Mouse (Mus musculus) frontal cortex, postnatal 10 days (tissue): ENCODE results near the gene Ttc21a.

Experiments used
- DNase-seq, 2 experiments: peaks; one replicate each; pipeline ENCODE4 v3.0.0; 2022; ENCODE audit warnings: low spot score in 2 of 2, mixed read lengths in 1 of 2

Gene Ttc21a

DNA sequence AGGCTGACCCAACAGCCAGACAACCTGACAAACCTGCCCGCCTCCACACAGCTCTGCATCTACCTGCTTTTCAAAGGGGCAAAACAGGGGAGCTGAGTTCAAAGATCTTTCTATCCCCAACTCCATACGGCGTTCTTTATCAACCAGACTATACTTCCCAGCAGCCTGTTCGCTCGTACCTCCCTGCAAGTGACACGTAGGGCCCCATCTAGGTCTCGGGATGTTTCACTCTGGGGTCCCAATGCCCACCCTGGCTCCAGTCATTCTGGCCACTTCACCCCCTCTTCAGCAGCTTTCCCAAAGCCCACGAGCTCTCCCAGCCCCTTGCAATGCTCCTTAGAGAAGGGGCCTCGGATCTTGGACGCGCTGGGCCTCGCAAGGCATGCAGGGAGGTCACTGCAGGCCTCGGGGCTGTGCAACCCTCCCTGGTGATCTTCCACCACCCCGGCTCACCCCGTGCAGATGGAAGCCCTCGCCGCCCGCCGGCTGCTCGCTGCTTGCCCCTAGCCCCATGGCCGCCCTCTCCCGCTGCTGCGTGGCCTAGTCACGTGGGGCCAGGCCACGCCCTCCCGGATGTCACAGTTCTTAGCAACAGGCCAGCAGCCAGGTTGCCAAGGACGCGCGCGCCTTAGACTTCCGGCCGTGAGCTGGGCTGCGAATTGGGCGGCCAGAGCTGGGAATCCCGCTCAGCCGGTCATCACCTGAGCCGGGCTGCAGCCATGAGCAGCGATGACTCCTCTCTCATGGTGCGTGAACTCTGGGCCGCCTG, at the start of gene Ttc21a, which contains the start of gene Gorasp1:
Gene Ttc21a, plus strand, starts transcription at position 602 of the 769 bp plus-strand sequence.
Gene Gorasp1, minus strand, starts transcription at position 561 of the 769 bp plus-strand sequence.
- peak; percentile 88 to 92 for DNase-seq

DNA sequence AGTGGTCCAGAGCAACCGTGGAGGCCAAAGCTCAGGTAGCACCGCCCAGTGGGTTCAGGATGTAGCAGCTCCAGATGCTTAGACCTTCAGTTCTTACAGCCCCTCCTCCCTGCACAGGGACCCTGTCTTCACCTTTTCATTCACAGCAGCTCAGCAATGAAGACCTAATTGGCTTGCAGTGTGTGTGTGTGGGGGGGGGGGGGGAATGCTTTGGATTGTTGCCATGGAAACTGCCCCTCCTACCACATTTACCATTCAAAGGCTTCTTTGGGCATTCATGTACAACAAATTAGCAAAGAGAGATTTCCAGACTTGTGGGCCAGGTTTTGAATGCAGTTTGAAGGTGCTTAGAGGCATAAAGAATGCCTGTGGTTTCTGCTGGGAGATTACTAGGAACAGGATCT, 48.6 kb upstream of the Ttc21a start:
- DNase-seq, result no peak

DNA sequence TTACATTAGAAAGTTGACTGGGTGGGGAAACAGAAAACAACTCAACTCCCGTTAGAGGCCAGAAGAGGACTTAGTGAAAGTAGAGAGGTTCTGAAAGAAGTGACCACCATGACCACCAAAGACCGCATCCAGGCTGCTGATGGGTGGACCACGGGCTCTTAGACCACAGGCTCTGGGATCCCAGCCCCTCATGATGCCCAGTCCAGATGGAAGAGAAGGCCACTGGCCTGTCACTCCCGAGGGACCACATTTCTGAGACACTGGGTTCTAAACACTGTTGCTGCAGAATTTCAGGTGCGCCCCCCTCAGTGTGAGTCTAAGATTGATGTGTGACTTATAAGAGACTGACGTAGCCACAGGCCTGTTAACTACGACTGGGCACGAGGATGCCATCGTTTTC, 48.0 kb upstream of the Ttc21a start:
- no peak for DNase-seq

DNA sequence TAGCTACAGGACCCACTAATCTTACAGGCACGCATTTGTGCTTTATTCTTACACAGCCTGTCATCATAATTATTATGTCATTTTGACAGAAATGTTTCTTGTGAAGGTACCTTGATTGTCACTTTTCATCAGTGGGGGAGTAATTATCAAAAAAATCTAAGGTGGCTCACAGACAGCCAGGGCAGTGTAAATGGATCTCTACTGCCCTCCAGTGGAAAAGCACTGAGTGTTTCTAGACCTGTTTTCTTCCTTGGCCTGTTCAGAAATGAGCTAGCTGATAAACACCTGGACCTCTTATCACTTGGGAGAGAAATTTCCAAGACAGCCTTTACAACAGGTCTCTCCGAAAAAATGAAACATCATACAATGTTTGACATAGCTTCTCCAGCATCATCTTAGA, 46.7 kb upstream of the Ttc21a start:
- no peak for DNase-seq

DNA sequence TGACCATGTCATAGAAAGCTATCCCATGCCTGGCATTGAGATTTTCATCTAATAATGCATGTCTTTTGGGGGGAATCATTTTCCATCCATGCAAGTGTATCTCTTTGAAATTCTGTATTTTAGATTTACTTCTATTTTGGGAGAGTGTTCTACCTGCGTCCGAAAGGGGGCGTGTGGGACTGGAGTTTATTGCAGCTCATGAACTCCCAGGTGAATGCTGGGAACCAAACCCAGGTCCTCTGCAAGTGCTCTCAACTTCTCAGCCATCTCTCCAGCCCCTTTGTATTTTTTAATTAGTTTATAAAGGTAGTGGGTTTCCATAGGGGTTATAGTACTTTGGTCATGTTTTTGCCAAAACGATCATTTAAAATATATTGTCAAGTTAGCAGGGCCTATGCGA, 43.5 kb upstream of the Ttc21a start:
- DNase-seq, result no peak

- DNase-seq, result peak; percentile 95 to 96
Measured at GRCm38 (mm10) chr9:119894339-119895009, 42.9 kb upstream of the Ttc21a start, which contains the start of gene Wdr48. Gene Wdr48, plus strand, starts transcription at chr9:119894878.

DNA sequence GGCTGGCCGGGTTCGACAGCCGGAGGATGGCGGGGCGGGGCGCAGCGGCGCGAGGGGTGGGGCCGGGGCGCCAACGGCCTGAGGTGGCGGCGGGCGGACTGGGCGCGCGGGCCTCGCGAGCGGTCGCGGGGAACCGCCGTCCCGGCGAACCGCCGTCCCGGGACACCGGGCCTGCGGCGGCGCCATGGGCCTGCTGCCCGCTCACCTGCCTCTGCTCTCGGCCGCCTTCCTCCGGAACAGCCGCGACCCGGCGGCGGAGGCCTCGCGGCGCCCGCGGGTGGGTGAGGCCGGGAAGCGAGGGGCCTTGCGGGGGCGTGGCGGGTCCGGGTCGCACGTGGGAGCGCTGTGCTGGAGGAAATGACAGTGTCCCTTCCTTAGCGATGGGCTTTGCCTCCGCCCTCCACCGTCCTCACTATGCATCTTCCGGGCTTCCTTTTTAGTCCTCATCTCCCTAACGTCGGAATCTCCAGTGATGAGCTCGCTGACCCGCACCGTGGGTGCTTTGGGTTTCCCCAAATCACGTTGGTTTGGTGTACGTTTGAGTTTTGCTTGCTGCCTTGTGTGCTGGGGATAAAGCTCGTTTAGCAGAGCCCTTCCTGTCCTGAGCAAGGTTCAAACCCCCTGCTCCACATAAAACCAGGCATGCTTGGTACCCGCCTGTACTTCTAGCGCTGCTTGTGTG, 42.2 kb upstream of the Ttc21a start:
- DNase-seq, result peak in 1 of 2 experiments; percentile 51

DNA sequence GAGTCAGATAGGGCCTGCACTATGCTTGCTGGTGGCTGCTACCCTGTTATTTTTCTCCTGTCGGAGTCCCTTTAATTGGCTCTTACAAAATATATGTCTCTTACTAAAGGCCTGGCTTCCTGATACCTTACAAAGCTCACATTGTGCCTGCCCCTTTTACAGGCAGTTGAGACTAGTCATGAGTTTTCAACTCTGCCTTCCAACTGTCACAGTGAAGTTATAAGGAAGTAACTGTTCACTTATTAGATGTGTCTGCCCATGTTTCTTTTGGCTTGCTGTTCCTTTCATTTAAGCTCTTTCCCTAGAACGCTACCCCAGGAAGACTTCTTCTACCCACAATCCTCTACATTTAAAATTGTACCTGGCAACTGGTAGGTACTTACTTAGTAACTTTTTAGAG, 38.0 kb upstream of the Ttc21a start:
- DNase-seq, result no peak

DNA sequence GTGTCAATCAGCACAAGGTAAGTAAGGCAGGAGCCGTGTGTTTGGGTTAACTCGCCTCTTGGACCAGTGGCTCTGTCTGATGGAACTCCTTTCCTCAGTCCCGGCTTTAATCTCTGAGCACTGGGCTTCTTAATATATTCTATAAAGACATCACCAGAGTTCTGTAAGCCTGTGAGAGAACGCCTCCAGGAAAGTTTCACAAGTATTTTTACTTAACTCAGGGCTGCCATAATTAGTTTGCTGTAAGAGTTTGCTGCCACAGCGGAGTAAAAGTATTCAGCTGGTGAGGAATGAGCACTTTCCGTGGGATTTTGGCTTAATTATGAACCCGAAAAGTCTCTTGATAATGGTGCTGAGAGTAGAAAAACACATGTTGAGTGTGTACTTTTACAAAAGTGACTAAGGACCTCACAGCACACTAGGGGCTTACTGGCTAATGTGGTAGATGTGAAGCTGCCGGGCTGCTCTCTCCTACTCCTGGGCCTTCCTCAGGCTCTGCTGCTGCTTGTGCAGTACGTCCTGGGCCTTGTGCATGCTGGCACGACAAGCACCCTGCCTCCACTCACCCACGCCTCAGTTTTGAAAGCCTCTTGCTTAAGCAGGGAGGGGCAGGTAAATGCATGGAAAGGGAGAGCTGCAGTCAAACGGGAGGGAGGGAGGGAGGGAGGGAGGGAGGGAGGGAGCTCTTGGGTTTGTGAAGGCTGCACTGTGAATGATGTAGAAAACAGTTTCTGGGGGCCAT, 34.8 kb upstream of the Ttc21a start:
- no peak for DNase-seq

- no peak for DNase-seq
Measured at GRCm38 (mm10) chr9:119908708-119909107, 28.7 kb upstream of the Ttc21a start.

- DNase-seq, result no peak
Measured at GRCm38 (mm10) chr9:119909931-119910330, 27.5 kb upstream of the Ttc21a start.

DNA sequence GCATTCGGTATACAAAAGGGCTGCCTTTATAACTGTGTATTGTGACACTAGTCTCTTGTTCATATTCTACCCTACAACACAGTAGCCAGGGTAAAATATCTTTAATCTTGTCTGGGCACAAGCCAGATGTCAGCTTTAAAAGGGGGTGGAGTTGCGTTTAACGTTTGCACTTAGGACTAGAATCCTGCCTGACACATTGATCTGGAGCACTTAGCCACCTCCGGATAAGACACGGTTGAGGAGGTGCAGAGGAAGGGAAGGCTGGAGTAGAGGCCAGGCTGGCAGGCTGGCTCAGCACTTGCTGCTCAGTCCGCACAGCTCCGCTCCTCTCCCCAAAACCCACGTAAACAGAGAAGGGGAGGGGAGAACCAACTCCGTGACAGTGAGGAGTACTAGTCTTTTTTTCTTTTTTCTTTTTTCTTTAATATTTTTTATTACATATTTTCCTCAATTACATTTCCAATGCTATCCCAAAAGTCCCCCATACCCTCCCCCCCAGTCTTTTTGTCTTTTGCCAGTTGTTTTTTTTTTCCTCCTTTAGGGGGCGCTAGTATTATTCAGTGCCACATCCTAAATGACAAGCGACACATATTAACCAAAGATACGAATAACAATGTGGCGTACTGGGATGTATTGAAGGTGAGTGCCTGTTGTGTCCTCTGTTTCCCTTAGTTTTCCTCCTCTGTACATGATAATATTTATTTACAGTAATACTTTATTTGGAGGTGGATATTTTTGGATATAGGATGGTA, 24.1 kb upstream of the Ttc21a start:
- DNase-seq, result no peak

DNA sequence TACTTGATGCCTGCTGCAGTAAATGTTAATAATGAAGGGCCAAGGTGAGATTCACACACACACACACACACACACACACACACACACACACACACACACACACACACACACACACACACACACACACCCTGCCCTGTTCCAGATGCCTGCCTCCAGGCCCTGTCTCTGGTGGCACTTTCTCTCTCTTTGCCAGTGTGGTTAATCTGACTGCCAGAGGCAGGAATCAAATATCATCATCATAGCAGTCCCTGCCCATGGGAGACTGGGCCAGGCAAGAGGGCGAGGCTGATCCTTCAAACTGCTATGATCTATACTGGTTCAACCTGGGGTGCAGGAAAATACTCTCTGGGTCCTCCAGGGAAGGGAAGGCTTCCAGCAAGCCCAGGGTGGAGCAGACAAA, 17.5 kb upstream of the Ttc21a start:
- no peak for DNase-seq

GRCm38 (mm10) chr9:119923462-119923861, 13.9 kb upstream of the Ttc21a start:
- DNase-seq, result no peak

- DNase-seq, result no peak
Measured at GRCm38 (mm10) chr9:119925120-119925657, 12.2 kb upstream of the Ttc21a start.

DNA sequence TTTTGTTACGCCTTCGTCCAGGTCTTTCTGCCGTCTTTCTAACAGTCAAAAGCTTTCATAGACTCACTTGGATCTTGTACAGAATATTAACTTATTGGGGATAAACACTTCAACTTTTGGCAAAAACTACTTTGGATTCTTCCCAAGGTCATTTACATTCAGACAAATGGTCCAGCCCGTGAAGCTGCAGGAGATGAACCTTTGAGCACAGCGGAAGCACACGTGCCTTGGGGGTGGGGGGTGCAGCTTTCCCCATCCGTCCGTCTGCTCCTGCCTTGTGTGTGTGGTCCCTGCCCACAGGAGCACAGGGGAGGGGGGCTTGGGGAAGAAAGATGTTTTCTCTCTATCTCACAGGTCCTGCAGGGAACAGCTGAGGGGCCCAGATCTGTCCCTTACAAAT, 11.7 kb upstream of the Ttc21a start:
- DNase-seq, result no peak

GRCm38 (mm10) chr9:119926497-119926896, 10.9 kb upstream of the Ttc21a start:
- no peak for DNase-seq

DNA sequence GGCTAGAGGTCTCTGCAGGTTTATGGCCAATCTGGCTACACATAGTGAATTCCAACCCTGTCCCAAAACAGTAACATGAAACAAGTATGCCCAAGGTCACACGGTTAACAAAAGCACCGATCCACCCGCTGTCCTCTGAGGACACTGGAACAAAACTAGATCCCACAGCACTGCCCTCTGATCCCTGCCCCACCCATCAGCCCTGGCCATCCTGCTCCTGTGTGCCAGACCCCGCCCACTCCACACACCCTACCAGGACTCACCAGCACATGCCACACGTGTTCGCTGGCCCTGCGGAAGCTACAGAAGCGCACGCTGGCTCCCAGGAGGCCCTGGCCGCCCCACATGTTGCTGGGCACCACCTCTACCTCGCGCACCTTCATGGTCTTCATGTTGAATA, 5.0 kb upstream of the Ttc21a start:
- DNase-seq, result no peak

DNA sequence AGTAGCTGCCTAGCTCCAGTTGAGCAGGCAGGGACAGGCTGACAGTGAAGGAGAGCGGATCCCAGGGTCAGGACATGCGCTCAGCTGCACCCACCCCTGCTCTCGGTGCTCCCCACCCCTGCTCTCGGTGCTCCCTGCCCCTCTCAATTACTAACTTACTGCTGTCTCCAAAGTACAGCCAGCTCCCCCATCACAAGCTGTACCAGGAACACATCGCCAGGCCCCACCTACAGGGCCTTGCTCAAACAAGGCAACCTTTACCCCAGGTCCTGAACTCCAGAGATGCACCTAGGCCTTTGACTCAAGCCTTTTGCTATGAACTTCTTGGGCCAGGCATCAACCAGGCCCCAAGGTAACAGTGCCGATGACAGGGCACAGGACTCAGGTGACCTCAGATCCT, 3.7 kb upstream of the Ttc21a start:
- no peak for DNase-seq

DNA sequence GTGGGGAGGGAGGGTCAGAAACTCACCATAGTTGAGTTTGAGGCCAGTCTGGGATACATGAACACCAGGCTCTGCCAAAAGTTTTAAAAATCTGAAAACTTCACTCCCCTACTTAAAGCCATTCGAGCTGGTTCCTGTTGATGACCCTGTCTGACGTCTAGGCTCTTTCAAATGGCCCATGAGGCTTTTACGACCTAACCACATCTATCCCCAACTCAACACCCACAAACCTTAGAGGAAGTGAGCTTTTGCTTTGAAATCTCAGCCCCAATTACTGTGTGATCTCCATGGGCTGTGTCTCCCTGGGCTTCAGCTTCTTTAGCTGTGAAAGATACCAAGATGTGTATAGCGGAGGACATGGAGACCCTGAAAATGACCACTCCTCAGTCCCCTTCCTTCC, 1.1 kb downstream of the Ttc21a start:
- no peak for DNase-seq

DNA sequence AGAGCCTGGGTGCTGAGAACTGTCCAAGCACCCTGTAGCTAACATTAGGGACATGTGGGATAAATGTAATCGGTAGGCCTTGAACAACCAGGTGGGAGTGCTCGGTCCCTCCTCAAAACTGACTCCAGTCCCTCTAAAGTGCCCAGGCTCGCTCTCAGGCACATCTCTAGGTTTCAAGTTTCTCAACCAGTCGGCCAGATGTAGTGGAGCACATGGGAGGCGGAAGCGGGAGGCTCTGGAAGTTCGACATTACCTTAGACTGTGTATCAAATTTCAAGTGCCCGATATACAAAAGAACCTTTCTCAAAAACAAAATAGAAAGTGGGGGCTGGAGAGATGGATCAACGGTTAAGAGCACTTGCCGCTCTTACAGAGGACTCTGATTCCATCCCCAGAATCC, 2.2 kb downstream of the Ttc21a start:
- DNase-seq, result no peak
